Mouse (Mus musculus) heart, adult 9 months (tissue): Measurements from ENCODE around the gene Prep.
"Not testable (repeated sequence)": the region's sequence is repeated elsewhere in the genome, so short reads cannot be mapped to it uniquely, and the experiment has no call there.

Experiments
- DNase-seq, 2 experiments: peaks; one replicate each; pipeline ENCODE4 v3.0.0; 2022; ENCODE audit warnings: low spot score in 2 of 2

Gene Prep

GRCm38 (mm10) chr10:45075491-45076051 is 8.6 kb downstream of the Prep start:
- no peak for DNase-seq

GRCm38 (mm10) chr10:45076585-45076984 is 9.6 kb downstream of the Prep start:
- DNase-seq: no peak

- DNase-seq: no peak
Measured at GRCm38 (mm10) chr10:45077353-45077752, 10.3 kb downstream of the Prep start.

- no peak for DNase-seq
Measured at GRCm38 (mm10) chr10:45079756-45080155, 12.8 kb downstream of the Prep start.

GRCm38 (mm10) chr10:45080490-45080889 is 13.5 kb downstream of the Prep start:
- no peak for DNase-seq

- DNase-seq: no peak
Measured at GRCm38 (mm10) chr10:45082730-45083129, 15.7 kb downstream of the Prep start.

GRCm38 (mm10) chr10:45084002-45084401 is 17.0 kb downstream of the Prep start:
- not testable (repeated sequence) for DNase-seq

- no peak for DNase-seq
Measured at GRCm38 (mm10) chr10:45084471-45084870, 17.5 kb downstream of the Prep start.

GRCm38 (mm10) chr10:45085315-45085714 is 18.3 kb downstream of the Prep start:
- no peak for DNase-seq

- DNase-seq: no peak
Measured at GRCm38 (mm10) chr10:45086637-45087036, 19.6 kb downstream of the Prep start.

- no peak for DNase-seq
Measured at GRCm38 (mm10) chr10:45091462-45092079, 24.6 kb downstream of the Prep start.

- no peak for DNase-seq
Measured at GRCm38 (mm10) chr10:45092080-45093056, 25.4 kb downstream of the Prep start.

GRCm38 (mm10) chr10:45098751-45099150 is 31.7 kb downstream of the Prep start:
- DNase-seq: no peak

GRCm38 (mm10) chr10:45100473-45100872 is 33.5 kb downstream of the Prep start:
- DNase-seq: no peak

- no peak for DNase-seq
Measured at GRCm38 (mm10) chr10:45103184-45103583, 36.2 kb downstream of the Prep start.

GRCm38 (mm10) chr10:45104098-45104497 is 37.1 kb downstream of the Prep start:
- peak; percentile 49 to 65 for DNase-seq

- DNase-seq: no peak
Measured at GRCm38 (mm10) chr10:45104535-45105079, 37.6 kb downstream of the Prep start.

GRCm38 (mm10) chr10:45106541-45106940 is 39.5 kb downstream of the Prep start:
- DNase-seq: no peak

- no peak for DNase-seq
Measured at GRCm38 (mm10) chr10:45107313-45107712, 40.3 kb downstream of the Prep start.

- DNase-seq: no peak
Measured at GRCm38 (mm10) chr10:45109041-45109440, 42.0 kb downstream of the Prep start.

- no peak for DNase-seq
Measured at GRCm38 (mm10) chr10:45109974-45110373, 43.0 kb downstream of the Prep start.

- no peak for DNase-seq
Measured at GRCm38 (mm10) chr10:45112927-45113326, 45.9 kb downstream of the Prep start.
